Mouse (Mus musculus) embryonic facial prominence, embryonic 14.5 days (tissue): ENCODE data around the gene Lhb. TPM values are rescaled to one million over a fixed set of nuclear protein-coding genes. Genes with fewer than 3 reads are reported as not detected.

ENCODE experiments used
- ATAC-seq: fragments of 200-750 bp; cut with Nextera tagmentation; 2 replicates; pipeline ENCODE4 v1.8.0; 2017; ENCODE audit warnings: low read depth, moderate number of reproducible peaks, moderate TSS enrichment
- DNase-seq: peaks from one replicate; pipeline ENCODE4 v3.0.0-alpha.2; 2015; ENCODE audit warnings: low spot score
- H3K27ac ChIP-seq: fragments of 300-500 bp; sonication (generic); replicated peaks from 2 replicates; pipeline ENCODE4 v1.5.1; 2014; ENCODE audit warnings: low read depth, mild to moderate bottlenecking, low read length, moderate library complexity
- H3K27me3 ChIP-seq: fragments of 300-500 bp; sonication (generic); replicated peaks from 2 replicates; pipeline ENCODE4 v1.6.1; 2014; ENCODE audit warnings: low read length; ENCODE audit not compliant: control insufficient read depth, insufficient read depth
- H3K36me3 ChIP-seq: fragments of 300-500 bp; sonication (generic); 2 replicates; pipeline ENCODE4 v1.6.1; 2014; ENCODE audit warnings: low read length, mixed read lengths; ENCODE audit not compliant: control insufficient read depth, insufficient read depth
- H3K4me1 ChIP-seq: fragments of 300-500 bp; sonication (generic); 2 replicates; pipeline ENCODE4 v1.6.1; 2014; ENCODE audit warnings: antibody characterized with exemption, low read length; ENCODE audit not compliant: control insufficient read depth, insufficient read depth
- H3K4me2 ChIP-seq: fragments of 300-500 bp; sonication (generic); 2 replicates; pipeline ENCODE4 v1.6.1; 2014; ENCODE audit warnings: low read depth, mild to moderate bottlenecking, low read length, moderate library complexity, mixed read lengths
- H3K4me3 ChIP-seq: fragments of 300-500 bp; sonication (generic); 2 replicates; pipeline ENCODE4 v1.5.1; 2014; ENCODE audit warnings: low read depth, mild to moderate bottlenecking, low read length
- H3K9ac ChIP-seq: fragments of 300-500 bp; sonication (generic); 2 replicates; pipeline ENCODE4 v1.6.1; 2014; ENCODE audit warnings: low read depth, mild to moderate bottlenecking, low read length, moderate library complexity, mixed read lengths
- H3K9me3 ChIP-seq: fragments of 300-500 bp; sonication (generic); 2 replicates; pipeline ENCODE4 v1.6.1; 2016; ENCODE audit warnings: low read length; ENCODE audit not compliant: control insufficient read depth
- WGBS: fragments of 180-500 bp; shearing (Covaris S2); extraction: QIAGEN DNeasy Blood & Tissue Kit; methylation state at CpG from one replicate; pipeline ENCODE4 v1.1.7; 2014; 5-methylcytosine and 5-hydroxymethylcytosine counted together
- microRNA-seq: library from miRNA; unstranded; fragments of <30 nt; microRNA quantifications from one replicate; pipeline ENCODE4, GENCODE M21; 2016; ENCODE audit warnings: borderline number of aligned reads
- polyA plus RNA-seq: library from polyadenylated mRNA; unstranded; fragments of >200 nt; fragmentation: Nextera tagmentation; extraction: Ambion mirVana; gene quantifications from 2 replicates; pipeline ENCODE4 v1.2.1, GENCODE M21; 2014

The Lhb gene
- polyA plus RNA-seq, 1 experiment from 2014 or later = 1.4 TPM

- H3K4me2 ChIP-seq = peak overlapping the region; percentile 78
- H3K27me3 ChIP-seq = no peaks in the 10 kb centered on the region
- H3K9me3 ChIP-seq = no peaks in the 10 kb centered on the region
- peak overlapping the region; percentile 88 for H3K9ac ChIP-seq
- peaks cover 7% of the 10 kb centered on the region for H3K4me1 ChIP-seq
- DNase-seq = peak; percentile 68
- peak; percentile 23; the same call in 1 of the 2 replicates for ATAC-seq
- 32% methylated on average over 7 of the region's 7 CpGs for whole genome bisulfite sequencing
- H3K36me3 ChIP-seq = peaks cover 30% of the 10 kb centered on the region
- peak overlapping the region; percentile 90 for H3K4me3 ChIP-seq
- no peak overlapping the region for H3K27ac ChIP-seq
Measured at GRCm38 (mm10) chr7:45467090-45467670, 46.6 kb downstream of the Lhb start.

GRCm38 (mm10) chr7:45470869-45471268 is 50.2 kb downstream of the Lhb start:
- H3K9me3 ChIP-seq = no peaks in the 10 kb centered on the region
- no peak overlapping the region for H3K27ac ChIP-seq
- H3K27me3 ChIP-seq = no peaks in the 10 kb centered on the region
- H3K4me3 ChIP-seq = no peak overlapping the region
- H3K4me2 ChIP-seq = no peak overlapping the region
- 5% methylated on average over 3 of the region's 3 CpGs for WGBS
- H3K36me3 ChIP-seq = no peaks in the 10 kb centered on the region
- H3K4me1 ChIP-seq = peaks cover 2% of the 10 kb centered on the region
- ATAC-seq = 0 out of 2 replicates have a peak, but pooled peaks have one; percentile 19
- no peak overlapping the region for H3K9ac ChIP-seq
- peak; percentile 88 for DNase-seq

Small RNA genes within 50 kb of the gene (microRNA-seq; reads per million reads assigned to microRNA genes)
- gene Gm22133 = not detected

Other genes with a start within 250 kb of the Lhb start
- gene Gfy, start 241.3 kb upstream of the Lhb start, polyA plus RNA-seq = 5.8 and 6.1 TPM in 2 replicates
- not detected in 2 replicates for gene Pth2, start 239.8 kb upstream of the Lhb start, polyA plus RNA-seq
- 1.5 TPM in 2 replicates for gene Ccdc155, start 215.9 kb upstream of the Lhb start, polyA plus RNA-seq
- gene Dkkl1, start 208.7 kb upstream of the Lhb start, polyA plus RNA-seq = 6.3 and 8.5 TPM in 2 replicates
- 112 and 142 TPM in 2 replicates for gene Tead2, start 205.1 kb upstream of the Lhb start, polyA plus RNA-seq
- 2.4 and 4.8 TPM in 2 replicates for gene Cd37, start 181.7 kb upstream of the Lhb start, polyA plus RNA-seq
- 0.11 and 0.38 TPM in 2 replicates for gene Slc6a16, start 179.7 kb upstream of the Lhb start, polyA plus RNA-seq
- not detected in 2 replicates for gene Slc6a21, start 143.3 kb upstream of the Lhb start, polyA plus RNA-seq
- gene Trpm4, start 87.0 kb upstream of the Lhb start, polyA plus RNA-seq = 16.6 and 18.2 TPM in 2 replicates
- gene Hrc, start 85.5 kb upstream of the Lhb start, polyA plus RNA-seq = 11.0 and 15.8 TPM in 2 replicates
- gene Ppfia3, start 53.8 kb upstream of the Lhb start, polyA plus RNA-seq = 4.8 and 6.9 TPM in 2 replicates
- 2.4 TPM in 2 replicates for gene Lin7b, start 50.2 kb upstream of the Lhb start, polyA plus RNA-seq
- gene Snrnp70, start 25.1 kb upstream of the Lhb start, polyA plus RNA-seq = 56.5 and 61.1 TPM in 2 replicates
- gene Kcna7, start 15.2 kb upstream of the Lhb start, polyA plus RNA-seq = 0.24 TPM in 1 of 2 replicates, not detected in the other
- gene Ntf5, start 7.1 kb upstream of the Lhb start, polyA plus RNA-seq = 3.0 and 3.1 TPM in 2 replicates
- 39.3 TPM in 2 replicates for gene Gys1, start 14.0 kb downstream of the Lhb start, polyA plus RNA-seq
- gene Ruvbl2, start 17.3 kb downstream of the Lhb start, polyA plus RNA-seq = 123 and 127 TPM in 2 replicates
- gene Ftl1, start 39.1 kb downstream of the Lhb start, polyA plus RNA-seq = 4,260 and 4,697 TPM in 2 replicates
- 120 and 132 TPM in 2 replicates for gene Bax, start 46.1 kb downstream of the Lhb start, polyA plus RNA-seq
- 1.2 and 1.5 TPM in 2 replicates for gene Tulp2, start 61.1 kb downstream of the Lhb start, polyA plus RNA-seq
- gene Gm45808, start 66.0 kb downstream of the Lhb start, polyA plus RNA-seq = not detected in 2 replicates
- 2.5 and 3.2 TPM in 2 replicates for gene Dhdh, start 68.0 kb downstream of the Lhb start, polyA plus RNA-seq
- 209 and 236 TPM in 2 replicates for gene Nucb1, start 89.6 kb downstream of the Lhb start, polyA plus RNA-seq
- 20.7 and 21.9 TPM in 2 replicates for gene Ppp1r15a, start 105.4 kb downstream of the Lhb start, polyA plus RNA-seq
- 6.8 and 7.3 TPM in 2 replicates for gene Plekha4, start 105.5 kb downstream of the Lhb start, polyA plus RNA-seq
- 0.77 and 1.0 TPM in 2 replicates for gene Hsd17b14, start 134.1 kb downstream of the Lhb start, polyA plus RNA-seq
- gene Bcat2, start 149.3 kb downstream of the Lhb start, polyA plus RNA-seq = 50.1 and 51.0 TPM in 2 replicates
- gene Fgf21, start 194.7 kb downstream of the Lhb start, polyA plus RNA-seq = 0.45 and 1.0 TPM in 2 replicates
- 1.3 and 2.1 TPM in 2 replicates for gene Fut1, start 196.5 kb downstream of the Lhb start, polyA plus RNA-seq
- gene Izumo1, start 201.0 kb downstream of the Lhb start, polyA plus RNA-seq = 0.19 and 0.30 TPM in 2 replicates
- gene Rasip1, start 206.7 kb downstream of the Lhb start, polyA plus RNA-seq = 10.4 and 11.1 TPM in 2 replicates
- 23.3 and 28.8 TPM in 2 replicates for gene Mamstr, start 219.2 kb downstream of the Lhb start, polyA plus RNA-seq
- 1.9 and 2.2 TPM in 2 replicates for gene Fut2, start 245.6 kb downstream of the Lhb start, polyA plus RNA-seq